Mouse (Mus musculus): ENCODE measurements at regions not wholly inside any gene's neighbourhood (a gene's known extent, or its start where the extent isn't known, plus 50 kb on each side); places are given as distances from the start of the nearest gene placed in this dataset.

- no peak for TF ChIP-seq POLR2A (IDR thresholded peaks at IDR 0.05; ENCODE audit: insufficient read depth, low read depth, low read length)
- TF ChIP-seq CTCF (IDR thresholded peaks at IDR 0.05; ENCODE audit: insufficient read depth, low read depth, low read length): no peak
Measured at GRCm38 (mm10) chr7:111319917-111320316, 237.1 kb upstream of the Eif4g2 start.
